Mouse (Mus musculus) CD4-positive, CD25-positive, alpha-beta regulatory T cell, adult 9 weeks (primary cell): ENCODE measurements around the gene Coro2a. TPM values are rescaled to one million over a fixed set of nuclear protein-coding genes. Genes with fewer than 3 reads are reported as not detected.

ENCODE experiments used
- polyA plus RNA-seq: library from polyadenylated mRNA; unstranded; fragments of 100-300 nt; shearing (Covaris generic); gene quantifications from one replicate; pipeline ENCODE4 v1.2.1, GENCODE M21; 2017

The Coro2a gene
- polyA plus RNA-seq, result 102 TPM

DNA sequence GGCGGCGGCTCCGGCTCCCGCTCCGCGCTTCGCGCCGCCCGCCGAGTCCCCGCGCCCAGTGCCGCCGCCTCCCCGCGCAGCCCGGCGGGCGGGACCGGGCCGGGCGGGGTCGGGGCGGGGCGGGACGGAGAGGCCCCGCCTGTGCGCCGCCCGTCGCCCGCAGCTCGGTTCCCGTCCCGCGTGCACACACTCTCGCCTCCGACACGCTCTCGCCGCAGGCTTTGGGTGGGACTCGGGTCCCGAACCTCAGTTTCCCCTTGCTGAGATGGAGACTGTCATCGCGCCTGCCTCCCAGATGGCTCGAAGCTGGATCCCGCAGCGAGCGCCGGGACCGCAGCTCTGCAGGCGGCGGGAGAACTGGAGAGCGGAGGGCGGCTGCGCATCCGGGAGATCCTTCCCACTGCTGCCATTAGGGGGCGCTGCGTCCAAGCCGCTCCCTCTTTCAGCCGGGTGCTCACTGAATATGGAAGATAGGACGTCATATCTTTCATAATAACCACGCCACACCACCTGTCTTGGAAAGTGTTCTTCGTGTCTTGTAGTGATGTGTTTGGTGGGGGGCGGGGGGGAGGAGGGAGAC lies at the start of gene Coro2a:
Gene Coro2a, minus strand, starts transcription at position 359 of the 580 bp plus-strand sequence.

DNA sequence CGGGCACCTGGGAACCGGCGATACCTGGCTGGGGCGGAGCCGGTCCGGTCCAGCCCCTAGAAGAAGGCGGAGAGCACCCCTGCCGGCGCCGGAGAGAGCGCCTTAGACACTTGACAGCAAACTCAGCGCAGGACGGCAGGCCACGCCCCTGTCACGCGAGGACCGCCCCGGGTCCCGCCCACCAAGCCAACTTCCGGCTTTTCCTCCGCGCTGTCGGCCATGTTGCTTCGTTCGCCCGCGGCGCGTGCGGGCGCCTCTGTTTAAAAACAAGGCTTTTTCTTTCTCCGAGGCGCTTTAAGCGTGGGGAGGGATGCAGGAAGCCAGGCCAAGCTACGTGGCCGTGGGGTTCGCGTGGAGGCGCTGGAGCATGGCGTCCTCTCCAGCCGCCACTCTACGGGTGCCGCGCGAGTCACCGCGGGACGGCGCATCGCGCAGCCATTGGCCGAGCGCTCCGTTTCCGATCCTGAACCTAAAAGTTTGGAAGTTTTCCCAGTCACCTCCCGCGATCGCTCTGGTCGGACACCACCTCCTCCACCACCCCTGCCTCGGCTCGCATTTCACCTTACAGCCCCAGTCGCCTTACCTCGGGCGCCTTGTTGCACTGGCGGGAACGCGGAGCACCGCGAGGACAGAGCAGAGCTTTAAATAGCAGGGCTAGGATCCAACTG lies 48.2 kb upstream of the Coro2a start, which contains the start of gene Tbc1d2:
Gene Tbc1d2, minus strand, starts transcription at position 124 of the 668 bp plus-strand sequence.

DNA sequence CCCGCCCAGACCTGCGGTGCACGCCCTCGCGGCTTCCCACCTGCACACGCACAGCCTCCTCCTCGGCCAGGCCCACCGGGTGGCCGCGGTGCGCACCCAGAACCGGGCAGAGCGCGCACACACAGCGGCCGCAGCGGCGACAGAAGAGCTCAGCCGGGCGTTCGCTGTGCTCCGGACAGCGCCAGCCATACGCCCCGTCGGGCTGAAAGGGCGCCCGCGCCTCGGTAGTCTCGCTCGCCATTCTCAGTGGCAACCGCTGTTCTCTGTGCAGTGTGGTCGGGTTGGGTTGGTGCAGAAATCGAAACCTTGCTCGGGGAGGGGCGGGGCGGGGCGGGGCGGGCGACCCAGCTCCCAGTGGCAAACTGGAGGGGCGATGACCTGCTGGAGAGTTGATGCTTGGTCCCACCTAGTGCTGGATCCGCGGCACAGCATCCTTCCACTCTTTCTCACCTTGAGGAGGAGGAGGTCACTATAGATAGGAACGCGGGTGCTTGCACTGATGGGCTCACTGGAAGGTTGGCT lies 66.1 kb downstream of the Coro2a start, which contains the start of gene Trim14:
Gene Trim14, minus strand, starts transcription at position 302 of the 522 bp plus-strand sequence.

DNA sequence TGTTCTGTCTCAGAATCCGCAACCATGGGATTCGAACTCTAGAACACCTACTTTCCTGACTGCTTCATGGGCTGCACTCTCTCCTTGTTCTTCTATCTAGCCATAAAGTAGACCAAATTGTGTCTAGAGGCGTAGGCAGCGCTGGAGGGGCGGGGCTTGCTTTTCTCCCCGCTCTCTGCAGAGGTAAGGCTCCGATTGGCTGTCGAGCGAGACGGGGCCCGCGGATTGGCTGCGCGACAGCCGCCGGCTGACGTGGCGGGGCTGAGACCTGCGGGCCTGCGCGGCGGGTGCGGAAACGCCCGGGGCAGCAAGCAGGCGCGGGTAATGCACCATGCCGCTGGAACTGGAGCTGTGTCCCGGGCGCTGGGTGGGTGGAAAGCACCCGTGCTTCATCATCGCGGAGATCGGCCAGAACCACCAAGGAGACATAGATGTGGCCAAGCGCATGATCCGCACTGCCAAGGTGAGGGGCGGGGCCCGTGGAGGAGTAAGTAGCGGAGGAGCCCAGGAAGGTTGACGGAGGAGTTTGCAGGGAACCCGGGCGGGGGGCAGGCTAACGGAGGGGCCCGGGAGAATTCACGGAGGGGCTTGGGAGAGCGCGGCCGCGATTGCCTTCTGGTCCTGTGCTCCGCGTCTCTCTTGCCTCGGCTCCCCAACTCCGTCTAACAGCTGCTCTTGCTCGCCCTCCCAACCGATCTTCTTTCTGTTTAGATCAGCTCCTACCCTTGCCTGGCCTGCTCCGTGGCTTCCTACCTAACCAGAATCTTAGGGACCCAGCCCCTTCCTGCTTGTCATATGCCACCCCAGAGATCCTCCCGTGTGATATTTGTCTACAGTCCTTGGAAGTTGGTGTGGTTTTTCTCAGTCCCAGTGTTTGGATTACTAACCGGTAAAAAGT lies 112.7 kb downstream of the Coro2a start, which contains the start of gene Nans:
Gene Nans, plus strand, starts transcription at position 221 of the 898 bp plus-strand sequence.

Other genes with a start within 250 kb of the Coro2a start
- gene Trmo, start 212.8 kb downstream of the Coro2a start, polyA plus RNA-seq, result 29.2 TPM
- gene Hemgn, start 188.7 kb downstream of the Coro2a start, polyA plus RNA-seq, result 0.20 TPM
- gene Anp32b, start 151.3 kb downstream of the Coro2a start, polyA plus RNA-seq, result 32.3 TPM
- gene Nans, start 113.0 kb downstream of the Coro2a start, polyA plus RNA-seq, result 91.6 TPM
- 35.6 TPM for gene Trim14, start 66.1 kb downstream of the Coro2a start, polyA plus RNA-seq
- gene Tbc1d2, start 48.0 kb upstream of the Coro2a start, polyA plus RNA-seq, result 1.4 TPM